In genomic region chr11:72782103-72782502, GRCm38 (mm10) we compare ENCODE assay signal across 31 mouse cellular contexts. TPM values are rescaled to one million over a fixed set of nuclear protein-coding genes. Genes with fewer than 3 reads are reported as not detected.
DNase-seq lines count a peak whose midpoint lies in the region; ATAC-seq and TF ChIP-seq lines count a peak whose summit lies in the region.
"Had no signal": no experiment of that assay in that cellular context is flagged by ENCODE, and none has a peak within 500 bp of the region (broad histone marks: within the 10 kb centered on the region; RNA-seq: fewer than 3 reads in every experiment).

No protein-coding gene starts in this region.

- H3K27ac ChIP-seq in intestine, postnatal 0 days (ENCODE audit: low read depth, low read length): no peak overlapping the region
- H3K27ac ChIP-seq in intestine, embryonic 16.5 days (ENCODE audit: low read length): no peak overlapping the region
- H3K27ac ChIP-seq in midbrain, embryonic 10.5 days (replicated peaks): no peak overlapping the region
- H3K27ac ChIP-seq in hindbrain, embryonic 16.5 days (ENCODE audit: low read depth, low read length): no peak overlapping the region
- H3K27ac ChIP-seq: embryonic facial prominence, embryonic 12.5 days; forebrain, embryonic 15.5 days; gastrocnemius, adult 2 months; heart, adult 2 months; hindbrain, embryonic 13.5 days; limb, embryonic 13.5 days; stomach, embryonic 15.5 days had no signal

- H3K4me2 ChIP-seq in intestine, postnatal 0 days (replicated peaks; ENCODE audit: low read depth): no peak overlapping the region
- no peak overlapping the region for H3K4me2 ChIP-seq in intestine, embryonic 16.5 days (ENCODE audit: low read depth, low read length)
- H3K4me2 ChIP-seq in hindbrain, embryonic 16.5 days (ENCODE audit: low read length): no peak overlapping the region
- H3K4me2 ChIP-seq: embryonic facial prominence, embryonic 12.5 days; forebrain, embryonic 15.5 days; heart, embryonic 12.5 days; hindbrain, embryonic 13.5 days; limb, embryonic 13.5 days; liver, embryonic 11.5 days; stomach, embryonic 15.5 days had no signal

- DNase-seq in 416B (ENCODE audit: low read depth): peak; percentile 67
- DNase-seq in embryo, embryonic 10.5 days (ENCODE audit: low spot score): no peak
- no peak for DNase-seq in midbrain, embryonic 10.5 days (ENCODE audit: low spot score)
- DNase-seq: adrenal gland, postnatal 14 days; cerebellum, adult 8-10 months; cerebellum, postnatal 25 days; embryo, embryonic 11 days; gastrocnemius, adult 2 months; gastrocnemius, postnatal 36 days; heart, adult 2 months; heart, postnatal 4 days; kidney, adult 18-20 months; kidney, postnatal 4 days; midbrain, embryonic 14.5 days; right cerebral cortex, adult 18-20 months; right cerebral cortex, postnatal 4 days; thymus, adult 18-20 months; thymus, postnatal 25 days had no signal

- no peaks in the 10 kb centered on the region for H3K4me1 ChIP-seq in intestine, postnatal 0 days (replicated peaks; ENCODE audit: control insufficient read depth, insufficient read depth, low read length)
- H3K4me1 ChIP-seq in intestine, embryonic 16.5 days (ENCODE audit: control insufficient read depth, insufficient read depth, low read length): no peaks in the 10 kb centered on the region
- no peaks in the 10 kb centered on the region for H3K4me1 ChIP-seq in midbrain, embryonic 10.5 days
- no peaks in the 10 kb centered on the region for H3K4me1 ChIP-seq in hindbrain, embryonic 16.5 days (ENCODE audit: control insufficient read depth, insufficient read depth, low read depth, low read length)
- H3K4me1 ChIP-seq: embryonic facial prominence, embryonic 12.5 days; forebrain, embryonic 15.5 days; heart, embryonic 12.5 days; hindbrain, embryonic 13.5 days; limb, embryonic 13.5 days; stomach, embryonic 15.5 days had no signal

- H3K4me3 ChIP-seq in intestine, postnatal 0 days (ENCODE audit: low read depth, low read length): no peak overlapping the region
- H3K4me3 ChIP-seq in intestine, embryonic 16.5 days (ENCODE audit: low read length): no peak overlapping the region
- H3K4me3 ChIP-seq in midbrain, embryonic 10.5 days: no peak overlapping the region
- H3K4me3 ChIP-seq in hindbrain, embryonic 16.5 days (ENCODE audit: low read length): no peak overlapping the region
- H3K4me3 ChIP-seq: embryonic facial prominence, embryonic 12.5 days; forebrain, embryonic 15.5 days; gastrocnemius, adult 2 months; heart, adult 2 months; heart, embryonic 12.5 days; hindbrain, embryonic 13.5 days; limb, embryonic 13.5 days; stomach, embryonic 15.5 days had no signal

- TF ChIP-seq CTCF in intestine, postnatal 0 days (IDR thresholded peaks at IDR 0.05; ENCODE audit: low read depth): no peak

- no peaks in the 10 kb centered on the region for H3K27me3 ChIP-seq in intestine, postnatal 0 days (replicated peaks; ENCODE audit: control insufficient read depth, insufficient read depth, low read length)
- no peaks in the 10 kb centered on the region for H3K27me3 ChIP-seq in intestine, embryonic 16.5 days (replicated peaks; ENCODE audit: control insufficient read depth, insufficient read depth, low read length)
- no peaks in the 10 kb centered on the region for H3K27me3 ChIP-seq in midbrain, embryonic 10.5 days (ENCODE audit: low read depth, poor library complexity, severe bottlenecking)
- no peaks in the 10 kb centered on the region for H3K27me3 ChIP-seq in hindbrain, embryonic 16.5 days (replicated peaks; ENCODE audit: control insufficient read depth, insufficient read depth, low read length)
- H3K27me3 ChIP-seq: embryonic facial prominence, embryonic 12.5 days; forebrain, embryonic 15.5 days; heart, embryonic 12.5 days; hindbrain, embryonic 13.5 days; limb, embryonic 13.5 days; stomach, embryonic 15.5 days had no signal

- no peaks in the 10 kb centered on the region for H3K9me3 ChIP-seq in intestine, postnatal 0 days (ENCODE audit: control insufficient read depth)
- H3K9me3 ChIP-seq in intestine, embryonic 16.5 days (ENCODE audit: control insufficient read depth, low read length): no peaks in the 10 kb centered on the region
- no peaks in the 10 kb centered on the region for H3K9me3 ChIP-seq in midbrain, embryonic 10.5 days (replicated peaks)
- H3K9me3 ChIP-seq in hindbrain, embryonic 16.5 days (ENCODE audit: control insufficient read depth, low read length): no peaks in the 10 kb centered on the region
- H3K9me3 ChIP-seq: embryonic facial prominence, embryonic 12.5 days; forebrain, embryonic 15.5 days; heart, embryonic 12.5 days; hindbrain, embryonic 13.5 days; limb, embryonic 13.5 days; stomach, embryonic 15.5 days had no signal

- 67% methylated on average over 2 of the region's 2 CpGs for WGBS in intestine, postnatal 0 days
- WGBS in intestine, embryonic 16.5 days: 67% methylated on average over 2 of the region's 2 CpGs
- WGBS in midbrain, embryonic 10.5 days: 79% methylated on average over 2 of the region's 2 CpGs
- 76% methylated on average over 2 of the region's 2 CpGs for WGBS in hindbrain, embryonic 16.5 days

- no peak overlapping the region for H3K9ac ChIP-seq in intestine, postnatal 0 days (ENCODE audit: low read depth, low read length)
- no peak overlapping the region for H3K9ac ChIP-seq in intestine, embryonic 16.5 days (ENCODE audit: low read depth, low read length)
- no peak overlapping the region for H3K9ac ChIP-seq in hindbrain, embryonic 16.5 days (ENCODE audit: low read depth, low read length)
- H3K9ac ChIP-seq: embryonic facial prominence, embryonic 12.5 days; forebrain, embryonic 15.5 days; heart, embryonic 12.5 days; hindbrain, embryonic 13.5 days; limb, embryonic 13.5 days; stomach, embryonic 15.5 days had no signal

- ATAC-seq in intestine, postnatal 0 days: peak; percentile 26; the same call in 1 of the 2 replicates
- ATAC-seq in intestine, embryonic 16.5 days: no peak
- peak; percentile 82 for ATAC-seq in common myeloid progenitor, adult 5-6 weeks (replicated peaks; ENCODE audit: low read depth, poor library complexity, severe bottlenecking)
- peak; percentile 95 for ATAC-seq in monocyte, adult 5-6 weeks (replicated peaks; ENCODE audit: insufficient number of reproducible peaks, low FRiP score, low TSS enrichment, poor library complexity, severe bottlenecking)
- no peak for ATAC-seq in hindbrain, embryonic 16.5 days
- ATAC-seq: activated CD4-positive, CD25-positive, alpha-beta regulatory T cell, adult 4 months; forebrain, embryonic 15.5 days had no signal

- no peaks in the 10 kb centered on the region for H3K36me3 ChIP-seq in intestine, postnatal 0 days (ENCODE audit: control insufficient read depth, insufficient read depth)
- H3K36me3 ChIP-seq in intestine, embryonic 16.5 days (ENCODE audit: control insufficient read depth, insufficient read depth, low read length): no peaks in the 10 kb centered on the region
- H3K36me3 ChIP-seq in midbrain, embryonic 10.5 days: no peaks in the 10 kb centered on the region
- no peaks in the 10 kb centered on the region for H3K36me3 ChIP-seq in hindbrain, embryonic 16.5 days (ENCODE audit: control insufficient read depth, insufficient read depth, low read length)
- H3K36me3 ChIP-seq: embryonic facial prominence, embryonic 12.5 days; forebrain, embryonic 15.5 days; hindbrain, embryonic 13.5 days; limb, embryonic 13.5 days; stomach, embryonic 15.5 days had no signal

RNA-seq across cellular contexts. Expression of gene Cyb5d2, which starts 13.8 kb away (rescaled TPM):
- polyA plus RNA-seq in intestine, postnatal 0 days (2015; fragmentation: Nextera tagmentation; extraction: Ambion mirVana): 3.1 and 4.0 TPM in 2 replicates
- 4.8 and 5.1 TPM in 2 replicates for polyA plus RNA-seq in intestine, embryonic 16.5 days (2015; fragmentation: Nextera tagmentation; extraction: Ambion mirVana)
- 4.4 and 8.4 TPM in 2 replicates for total RNA-seq in common myeloid progenitor, adult 5-6 weeks (2017)
- 5.4 to 6.6 TPM (median 6.4 TPM) in 3 replicates for total RNA-seq in monocyte, adult 5-6 weeks (2017)
- 5.1 and 5.2 TPM in 2 replicates for polyA plus RNA-seq in midbrain, embryonic 10.5 days (2016; fragmentation: Nextera tagmentation; extraction: Ambion mirVana)
- polyA plus RNA-seq in hindbrain, embryonic 16.5 days (2015; fragmentation: Nextera tagmentation; extraction: Ambion mirVana): 10.2 and 11.3 TPM in 2 replicates

RNA-seq across cellular contexts. Expression of gene Zzef1, which starts 13.9 kb away (rescaled TPM):
- polyA plus RNA-seq in intestine, postnatal 0 days (2015; fragmentation: Nextera tagmentation; extraction: Ambion mirVana): 13.9 and 17.6 TPM in 2 replicates
- polyA plus RNA-seq in intestine, embryonic 16.5 days (2015; fragmentation: Nextera tagmentation; extraction: Ambion mirVana): 11.3 and 13.7 TPM in 2 replicates
- total RNA-seq in common myeloid progenitor, adult 5-6 weeks (2017): 23.3 and 32.4 TPM in 2 replicates
- total RNA-seq in monocyte, adult 5-6 weeks (2017): 87.3 to 90.8 TPM (median 90.0 TPM) in 3 replicates
- polyA plus RNA-seq in midbrain, embryonic 10.5 days (2016; fragmentation: Nextera tagmentation; extraction: Ambion mirVana): 5.5 and 7.4 TPM in 2 replicates
- polyA plus RNA-seq in hindbrain, embryonic 16.5 days (2015; fragmentation: Nextera tagmentation; extraction: Ambion mirVana): 12.2 and 13.1 TPM in 2 replicates

Comparison
In these comparisons a context has a peak if more than half of its experiments do, and no peak if none do; other contexts are left out.
1. ATAC-seq: peak in intestine, postnatal 0 days (single experiment), common myeloid progenitor, adult 5-6 weeks (single experiment) and monocyte, adult 5-6 weeks (single experiment); none in intestine, embryonic 16.5 days (single experiment) and hindbrain, embryonic 16.5 days (single experiment).